Mouse (Mus musculus) thymus, postnatal 25 days (tissue): ENCODE results near the gene Ndrg3.

ENCODE experiments used
- DNase-seq: peaks from one replicate; pipeline ENCODE4 v3.0.0; 2022

Ndrg3 gene

GRCm38 (mm10) chr2:156898374-156898773 is 93.5 kb downstream of the Ndrg3 start:
- DNase-seq: no peak

- no peak for DNase-seq
Measured at GRCm38 (mm10) chr2:156897034-156897433, 94.8 kb downstream of the Ndrg3 start.

GRCm38 (mm10) chr2:156896384-156896914 is 95.4 kb downstream of the Ndrg3 start:
- no peak for DNase-seq

GRCm38 (mm10) chr2:156894496-156895265 is 97.2 kb downstream of the Ndrg3 start:
- DNase-seq: no peak

- DNase-seq: no peak
Measured at GRCm38 (mm10) chr2:156892821-156893220, 99.0 kb downstream of the Ndrg3 start.

GRCm38 (mm10) chr2:156892240-156892639 is 99.6 kb downstream of the Ndrg3 start:
- no peak for DNase-seq

GRCm38 (mm10) chr2:156888490-156888889 is 103.4 kb downstream of the Ndrg3 start:
- DNase-seq: no peak

GRCm38 (mm10) chr2:156887017-156887416 is 104.8 kb downstream of the Ndrg3 start, which contains the start of gene Sla2:
Gene Sla2, minus strand, starts transcription at chr2:156887192.
- DNase-seq: peak; percentile 90

- DNase-seq: peak; percentile 58
Measured at GRCm38 (mm10) chr2:156886084-156886631, 105.7 kb downstream of the Ndrg3 start.

GRCm38 (mm10) chr2:156885666-156886065 is 106.2 kb downstream of the Ndrg3 start:
- DNase-seq: peak; percentile 55

GRCm38 (mm10) chr2:156884396-156885211 is 107.3 kb downstream of the Ndrg3 start:
- DNase-seq: peak; percentile 33

GRCm38 (mm10) chr2:156882431-156883001 is 109.3 kb downstream of the Ndrg3 start:
- peak; percentile 88 for DNase-seq

- DNase-seq: no peak
Measured at GRCm38 (mm10) chr2:156879541-156879940, 112.3 kb downstream of the Ndrg3 start.

- DNase-seq: peak; percentile 74
Measured at GRCm38 (mm10) chr2:156877726-156878125, 114.1 kb downstream of the Ndrg3 start.
